Mouse (Mus musculus) megakaryocyte, embryonic 14.5 days (primary cell): Measurements from ENCODE around the gene Eps8l3. TPM values are rescaled to one million over a fixed set of nuclear protein-coding genes. Genes with fewer than 3 reads are reported as not detected.
A peak's percentile ranks its signal among the peaks of the same experiment; 100 is the strongest.

Source experiments
- H3K27me3 ChIP-seq: replicated peaks from 2 replicates; pipeline ENCODE3; 2012; ENCODE audit warnings: inconsistent platforms
- H3K36me3 ChIP-seq: replicated peaks from 2 replicates; pipeline ENCODE3; 2012; ENCODE audit warnings: low read length, inconsistent platforms, mixed read lengths
- H3K4me1 ChIP-seq: 2 replicates; pipeline ENCODE4 v1.6.1; 2012; ENCODE audit warnings: inconsistent platforms
- H3K4me3 ChIP-seq: replicated peaks from 2 replicates; pipeline ENCODE3; 2012; ENCODE audit warnings: moderate library complexity, mild to moderate bottlenecking, inconsistent platforms
- H3K9me3 ChIP-seq: 2 replicates; pipeline ENCODE4 v1.6.1; 2012; ENCODE audit warnings: inconsistent platforms
- FLI1 ChIP-seq: IDR thresholded peaks from 2 replicates; pipeline ENCODE4 v1.6.1; 2012; ENCODE audit warnings: low read length, inconsistent platforms, mixed read lengths
- GATA1 ChIP-seq: IDR thresholded peaks from 3 replicates; pipeline ENCODE4 v1.6.1; 2012; ENCODE audit warnings: mixed read lengths, low read length, inconsistent platforms, borderline replicate concordance
- polyA plus RNA-seq: library from polyadenylated mRNA; stranded (reverse); fragments of >175 nt; gene quantifications from 2 replicates; pipeline ENCODE4 v1.2.3, GENCODE M21; 2012; ENCODE audit warnings: low replicate concordance; ENCODE audit not compliant: insufficient read depth

Gene Eps8l3
- not detected in 2 replicates for polyA plus RNA-seq

- Histone ChIP-seq H3K27me3 (peaks cover 78% of the 10 kb centered on the region), H3K4me3 (no peak within 1 kb of the TSS), H3K36me3 (no peaks in the 10 kb centered on the region), H3K9me3 (no peaks in the 10 kb centered on the region), H3K4me1 (peaks cover 3% of the 10 kb centered on the region; the same call in 1 of the 2 replicates)
- no peak for TF ChIP-seq GATA1
- TF ChIP-seq FLI1 = no peak
Observed at GRCm38 (mm10) chr3:107877005-107877404, at the start of gene Eps8l3. Gene Eps8l3 (plus strand): TSS chr3:107877229.

GRCm38 (mm10) chr3:107827873-107828405 lies 49.1 kb upstream of the Eps8l3 start:
- Histone ChIP-seq H3K27me3 (peaks cover 73% of the 10 kb centered on the region), H3K36me3 (no peaks in the 10 kb centered on the region), H3K4me3 (no peak overlapping the region), H3K4me1 (peaks cover 37% of the 10 kb centered on the region), H3K9me3 (peaks cover 26% of the 10 kb centered on the region)
- TF ChIP-seq GATA1 (no peak), FLI1 (no peak)

- TF ChIP-seq FLI1 (no peak), GATA1 (no peak)
- Histone ChIP-seq H3K4me1 (peaks cover 36% of the 10 kb centered on the region), H3K27me3 (peaks cover 74% of the 10 kb centered on the region), H3K36me3 (no peaks in the 10 kb centered on the region), H3K9me3 (peaks cover 20% of the 10 kb centered on the region), H3K4me3 (no peak overlapping the region)
Observed at GRCm38 (mm10) chr3:107828518-107828917, 48.5 kb upstream of the Eps8l3 start.

GRCm38 (mm10) chr3:107828997-107829396 lies 48.0 kb upstream of the Eps8l3 start:
- Histone ChIP-seq H3K4me3 (no peak overlapping the region), H3K27me3 (peaks cover 73% of the 10 kb centered on the region), H3K4me1 (peaks cover 34% of the 10 kb centered on the region), H3K9me3 (peaks cover 15% of the 10 kb centered on the region), H3K36me3 (no peaks in the 10 kb centered on the region)
- TF ChIP-seq FLI1 = no peak
- no peak for TF ChIP-seq GATA1

GRCm38 (mm10) chr3:107829625-107830024 lies 47.4 kb upstream of the Eps8l3 start:
- Histone ChIP-seq H3K36me3 (no peaks in the 10 kb centered on the region), H3K4me1 (peaks cover 29% of the 10 kb centered on the region), H3K4me3 (no peak overlapping the region), H3K9me3 (peaks cover 9% of the 10 kb centered on the region; the same call in 1 of the 2 replicates), H3K27me3 (peaks cover 75% of the 10 kb centered on the region)
- TF ChIP-seq FLI1 (no peak), GATA1 (no peak)

- Histone ChIP-seq H3K27me3 (peaks cover 69% of the 10 kb centered on the region), H3K4me3 (peak overlapping the region; percentile 16), H3K4me1 (peaks cover 29% of the 10 kb centered on the region), H3K9me3 (peaks cover 8% of the 10 kb centered on the region), H3K36me3 (no peaks in the 10 kb centered on the region)
- TF ChIP-seq GATA1 (no peak), FLI1 (no peak)
Observed at GRCm38 (mm10) chr3:107831875-107832554, 45.0 kb upstream of the Eps8l3 start.

GRCm38 (mm10) chr3:107832645-107833044 lies 44.4 kb upstream of the Eps8l3 start:
- TF ChIP-seq FLI1 (no peak), GATA1 (no peak)
- Histone ChIP-seq H3K36me3 (no peaks in the 10 kb centered on the region), H3K27me3 (peaks cover 65% of the 10 kb centered on the region)

GRCm38 (mm10) chr3:107833370-107833769 lies 43.7 kb upstream of the Eps8l3 start:
- Histone ChIP-seq H3K36me3 (no peaks in the 10 kb centered on the region), H3K4me3 (no peak overlapping the region), H3K27me3 (peaks cover 64% of the 10 kb centered on the region), H3K4me1 (peaks cover 23% of the 10 kb centered on the region), H3K9me3 (peaks cover 8% of the 10 kb centered on the region)
- TF ChIP-seq GATA1 (no peak), FLI1 (no peak)

More at GRCm38 (mm10) chr3:107832645-107833044, 44.4 kb upstream of the Eps8l3 start:
- H3K4me1 ChIP-seq = peaks cover 29% of the 10 kb centered on the region
- H3K4me3 ChIP-seq = peak overlapping the region; percentile 25
- peaks cover 8% of the 10 kb centered on the region for H3K9me3 ChIP-seq

GRCm38 (mm10) chr3:107833872-107834341 lies 43.1 kb upstream of the Eps8l3 start:
- peaks cover 19% of the 10 kb centered on the region for H3K4me1 ChIP-seq
- no peak overlapping the region for H3K4me3 ChIP-seq
- H3K27me3 ChIP-seq = peaks cover 62% of the 10 kb centered on the region
- no peaks in the 10 kb centered on the region for H3K36me3 ChIP-seq
- no peak for TF ChIP-seq FLI1
- TF ChIP-seq GATA1 = no peak
- peaks cover 8% of the 10 kb centered on the region for H3K9me3 ChIP-seq

GRCm38 (mm10) chr3:107835301-107835700 lies 41.7 kb upstream of the Eps8l3 start:
- H3K27me3 ChIP-seq = peaks cover 58% of the 10 kb centered on the region
- H3K4me3 ChIP-seq = no peak overlapping the region
- H3K36me3 ChIP-seq = no peaks in the 10 kb centered on the region
- no peak for TF ChIP-seq FLI1
- TF ChIP-seq GATA1 = no peak
- H3K4me1 ChIP-seq = peaks cover 20% of the 10 kb centered on the region
- peaks cover 8% of the 10 kb centered on the region for H3K9me3 ChIP-seq
